Mouse (Mus musculus): ENCODE results near the gene Fmo5. TPM values are rescaled to one million over a fixed set of nuclear protein-coding genes. Genes with fewer than 3 reads are reported as not detected.

Gene Fmo5
- polyA plus RNA-seq, 1 experiment from 2014 or later: 1.2 TPM

DNA sequence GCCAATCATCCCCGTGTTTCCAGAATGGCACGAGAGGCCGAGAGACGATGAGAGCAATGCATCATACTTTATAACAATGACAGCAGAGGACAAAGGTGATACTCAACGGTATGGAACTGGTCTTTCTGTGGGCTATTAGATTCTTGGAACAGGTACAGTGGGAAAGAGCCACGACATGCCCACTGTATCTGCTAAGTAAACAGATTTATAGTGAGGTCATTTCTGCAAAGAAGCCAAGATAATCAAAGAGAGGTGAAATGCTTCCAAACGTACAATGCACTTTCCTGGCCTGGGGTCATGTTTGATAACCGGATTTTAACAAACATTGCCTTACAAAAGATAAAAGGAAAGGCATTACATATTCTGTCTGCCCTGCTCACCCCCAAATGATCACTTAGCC, 31.8 kb upstream of the Fmo5 start:
- no peak for ATAC-seq (ENCODE audit: insufficient read depth)
- Histone ChIP-seq H3K9ac (no peak overlapping the region), H3K27ac (ENCODE audit: low read depth) (no peak overlapping the region), H3K27me3 (ENCODE audit: insufficient read depth, low read length) (no peaks in the 10 kb centered on the region), H3K4me2 (no peak overlapping the region), H3K4me1 (ENCODE audit: insufficient read depth) (no peaks in the 10 kb centered on the region), H3K36me3 (ENCODE audit: insufficient read depth) (0 out of 2 replicates have a peak, but pooled peaks cover 5% of the 10 kb centered on the region), H3K9me3 (ENCODE audit: low read depth, low read length) (no peaks in the 10 kb centered on the region), H3K4me3 (ENCODE audit: low read depth, low read length) (no peak overlapping the region)
- no peak for DNase-seq
- TF ChIP-seq CTCF (IDR thresholded peaks at IDR 0.05; ENCODE audit: low read depth): no peak
- 42% methylated on average over 8 of the region's 8 CpGs for WGBS

GRCm38 (mm10) chr3:97600050-97600832, 28.4 kb upstream of the Fmo5 start:
- TF ChIP-seq CTCF (IDR thresholded peaks at IDR 0.05; ENCODE audit: low read depth): no peak
- Histone ChIP-seq H3K27ac (ENCODE audit: low read depth) (no peak overlapping the region), H3K4me2 (no peak overlapping the region), H3K4me3 (ENCODE audit: low read depth, low read length) (no peak overlapping the region), H3K9ac (no peak overlapping the region), H3K9me3 (ENCODE audit: low read depth, low read length) (no peaks in the 10 kb centered on the region), H3K36me3 (ENCODE audit: insufficient read depth) (peaks cover 5% of the 10 kb centered on the region; the same call in 1 of the 2 replicates), H3K4me1 (ENCODE audit: insufficient read depth) (no peaks in the 10 kb centered on the region), H3K27me3 (ENCODE audit: insufficient read depth, low read length) (no peaks in the 10 kb centered on the region)
- DNase-seq: no peak
- 89% methylated on average over 3 of the region's 3 CpGs for WGBS
- no peak for ATAC-seq (ENCODE audit: insufficient read depth)

- Histone ChIP-seq H3K27ac (ENCODE audit: low read depth) (peak overlapping the region; percentile 92; the same call in 1 of the 2 replicates), H3K4me2 (peak overlapping the region; percentile 87), H3K4me3 (ENCODE audit: low read depth, low read length) (peak overlapping the region; percentile 69), H3K27me3 (ENCODE audit: insufficient read depth, low read length) (no peaks in the 10 kb centered on the region), H3K36me3 (ENCODE audit: insufficient read depth) (no peaks in the 10 kb centered on the region), H3K9ac (peak overlapping the region; percentile 73), H3K4me1 (ENCODE audit: insufficient read depth) (0 out of 2 replicates have a peak, but pooled peaks cover 3% of the 10 kb centered on the region), H3K9me3 (ENCODE audit: low read depth, low read length) (no peaks in the 10 kb centered on the region)
- peak; percentile 60 for TF ChIP-seq CTCF (IDR thresholded peaks at IDR 0.05; ENCODE audit: low read depth)
- WGBS: 4% methylated on average over 20 of the region's 20 CpGs
- DNase-seq (peak; percentile 39), ATAC-seq (ENCODE audit: insufficient read depth) (peak; percentile 12)
Observed at GRCm38 (mm10) chr3:97609201-97609844, 19.3 kb upstream of the Fmo5 start.

DNA sequence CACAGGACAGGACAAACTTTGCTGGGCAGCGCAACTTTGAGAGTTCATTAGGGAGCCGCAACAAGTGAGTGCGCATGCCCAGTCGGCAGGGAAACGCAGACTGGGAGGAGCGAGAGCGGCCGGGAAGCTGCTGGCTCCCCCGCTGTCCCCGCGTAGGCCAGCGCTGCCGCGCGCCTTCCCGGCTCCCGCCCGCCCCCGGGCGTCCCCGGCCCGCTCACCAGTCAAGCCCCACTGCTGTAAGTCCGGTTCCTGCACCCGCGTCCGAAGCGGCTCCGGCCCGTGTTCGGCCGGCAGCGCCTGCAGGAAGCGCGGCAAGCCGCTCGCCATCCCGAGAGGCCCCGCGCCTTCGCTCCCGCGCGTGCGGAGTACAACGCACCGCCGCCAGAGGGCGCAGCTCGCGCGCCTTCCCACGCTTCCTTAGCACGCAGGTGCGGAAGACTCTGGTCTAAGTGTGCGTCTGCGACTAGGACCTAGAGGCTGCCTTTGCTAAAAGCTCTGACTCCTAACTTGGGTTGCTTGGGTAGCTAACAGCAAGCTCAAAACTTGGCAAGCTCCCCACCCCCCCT, 18.7 kb upstream of the Fmo5 start, which contains the start of gene Chd1l:
Gene Chd1l, minus strand, starts transcription at position 359 of the 566 bp plus-strand sequence.
- Histone ChIP-seq H3K27me3 (ENCODE audit: insufficient read depth, low read length) (no peaks in the 10 kb centered on the region), H3K27ac (ENCODE audit: low read depth) (peak within 1 kb of the TSS; percentile 92), H3K4me3 (ENCODE audit: low read depth, low read length) (peak within 1 kb of the TSS; percentile 69), H3K4me2 (peak within 1 kb of the TSS; percentile 87), H3K36me3 (ENCODE audit: insufficient read depth) (no peaks in the 10 kb centered on the region), H3K9ac (peak within 1 kb of the TSS; percentile 73), H3K9me3 (ENCODE audit: low read depth, low read length) (no peaks in the 10 kb centered on the region), H3K4me1 (ENCODE audit: insufficient read depth) (0 out of 2 replicates have a peak, but pooled peaks cover 3% of the 10 kb centered on the region)
- DNase-seq (peak; percentile 95), ATAC-seq (ENCODE audit: insufficient read depth) (peak; percentile 95)
- TF ChIP-seq CTCF (IDR thresholded peaks at IDR 0.05; ENCODE audit: low read depth): peak; percentile 88
- under 1% methylated on average over 54 of the region's 56 CpGs for whole genome bisulfite sequencing

DNA sequence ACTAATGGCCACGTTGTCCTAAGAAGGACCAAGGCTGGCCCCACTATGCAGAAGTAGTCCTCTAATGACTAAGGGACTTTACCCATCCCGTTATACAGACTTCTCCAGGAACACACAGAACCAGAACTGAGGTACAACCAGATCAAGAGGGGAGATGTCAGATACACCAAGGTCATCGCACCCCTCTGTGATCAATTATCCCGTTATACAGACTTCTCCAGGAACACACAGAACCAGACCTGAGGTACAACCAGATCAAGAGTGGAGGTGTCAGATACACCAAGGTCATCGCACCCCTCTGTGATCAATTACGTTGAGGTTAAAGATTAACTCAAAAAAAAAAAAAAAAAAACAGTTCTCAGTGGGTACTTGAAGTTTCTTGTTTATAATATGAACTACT, 17.6 kb upstream of the Fmo5 start:
- no peak for TF ChIP-seq CTCF (IDR thresholded peaks at IDR 0.05; ENCODE audit: low read depth)
- Histone ChIP-seq H3K4me3 (ENCODE audit: low read depth, low read length) (no peak overlapping the region), H3K27me3 (ENCODE audit: insufficient read depth, low read length) (no peaks in the 10 kb centered on the region), H3K9me3 (ENCODE audit: low read depth, low read length) (no peaks in the 10 kb centered on the region), H3K4me2 (no peak overlapping the region), H3K27ac (ENCODE audit: low read depth) (no peak overlapping the region), H3K4me1 (ENCODE audit: insufficient read depth) (0 out of 2 replicates have a peak, but pooled peaks cover 3% of the 10 kb centered on the region), H3K36me3 (ENCODE audit: insufficient read depth) (no peaks in the 10 kb centered on the region), H3K9ac (no peak overlapping the region)
- no peak for ATAC-seq (ENCODE audit: insufficient read depth)
- DNase-seq: no peak
- 81% methylated on average over 6 of the region's 6 CpGs for WGBS

- H3K4me1 ChIP-seq (ENCODE audit: insufficient read depth): no peaks in the 10 kb centered on the region
- ATAC-seq (ENCODE audit: insufficient read depth) (no peak), DNase-seq (no peak)
- no peak overlapping the region for H3K4me2 ChIP-seq
- H3K4me3 ChIP-seq (ENCODE audit: low read depth, low read length): no peak overlapping the region
- no peak overlapping the region for H3K9ac ChIP-seq
- no peak for TF ChIP-seq CTCF (IDR thresholded peaks at IDR 0.05; ENCODE audit: low read depth)
- H3K36me3 ChIP-seq (ENCODE audit: insufficient read depth): no peaks in the 10 kb centered on the region
- H3K9me3 ChIP-seq (ENCODE audit: low read depth, low read length): no peaks in the 10 kb centered on the region
- 6% methylated on average over 1 of the region's 1 CpGs for WGBS
- no peaks in the 10 kb centered on the region for H3K27me3 ChIP-seq (ENCODE audit: insufficient read depth, low read length)
- H3K27ac ChIP-seq (ENCODE audit: low read depth): no peak overlapping the region
Observed at GRCm38 (mm10) chr3:97615154-97615553, 13.4 kb upstream of the Fmo5 start.

DNA sequence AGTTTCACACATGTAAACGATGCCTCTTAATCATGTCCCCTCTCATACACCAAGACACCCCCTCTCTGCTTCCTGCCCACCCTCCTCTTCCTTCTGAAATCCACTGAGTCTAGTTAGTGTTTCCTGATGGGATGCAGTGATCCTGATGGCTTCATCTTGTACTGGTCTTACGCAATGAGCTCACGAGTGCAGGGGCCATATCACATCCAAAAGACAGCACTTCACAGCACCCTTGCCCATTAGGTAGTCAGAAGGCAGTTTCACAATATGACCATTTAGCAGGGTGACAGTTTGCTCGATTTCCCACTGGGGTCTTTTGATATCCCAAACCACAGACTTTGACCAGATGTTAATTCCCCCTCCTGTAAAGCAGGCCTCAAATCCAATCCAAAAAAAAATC, 12.7 kb upstream of the Fmo5 start:
- no peak for DNase-seq
- Histone ChIP-seq H3K9ac (no peak overlapping the region), H3K4me2 (no peak overlapping the region), H3K27ac (ENCODE audit: low read depth) (no peak overlapping the region), H3K36me3 (ENCODE audit: insufficient read depth) (no peaks in the 10 kb centered on the region), H3K9me3 (ENCODE audit: low read depth, low read length) (no peaks in the 10 kb centered on the region), H3K4me1 (ENCODE audit: insufficient read depth) (no peaks in the 10 kb centered on the region), H3K4me3 (ENCODE audit: low read depth, low read length) (no peak overlapping the region), H3K27me3 (ENCODE audit: insufficient read depth, low read length) (no peaks in the 10 kb centered on the region)
- no peak for ATAC-seq (ENCODE audit: insufficient read depth)
- TF ChIP-seq CTCF (IDR thresholded peaks at IDR 0.05; ENCODE audit: low read depth): no peak
- 80% methylated on average over 4 of the region's 4 CpGs for WGBS
